Mouse (Mus musculus): ENCODE measurements around the gene Nectin3. TPM values are rescaled to one million over a fixed set of nuclear protein-coding genes. Genes with fewer than 3 reads are reported as not detected.

Gene Nectin3
- polyA plus RNA-seq, 2 experiments = 2.5 to 5.1 TPM

DNA sequence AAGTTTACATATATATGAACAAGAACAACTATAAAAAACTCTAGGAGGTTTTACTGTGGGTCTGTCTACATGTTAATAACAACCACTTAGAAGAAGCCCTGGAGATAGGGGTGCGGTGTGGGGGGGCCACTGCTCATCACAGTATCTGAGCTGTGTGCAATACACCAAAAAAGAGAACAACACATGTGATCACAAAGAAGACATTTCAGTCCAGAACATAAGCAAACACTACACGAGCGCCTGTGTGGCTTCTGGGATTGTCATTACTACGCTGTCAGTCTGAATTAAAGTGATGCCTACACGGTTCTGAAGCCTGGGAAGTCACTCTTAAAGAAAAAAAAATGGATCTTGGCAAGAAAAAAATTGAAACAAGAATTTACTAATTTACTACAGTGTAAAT, 67.0 kb downstream of the Nectin3 start:
- Histone ChIP-seq H3K27me3 (ENCODE audit: control insufficient read depth, insufficient read depth, low read length) (no peaks in the 10 kb centered on the region), H3K4me1 (replicated peaks; ENCODE audit: control insufficient read depth in 2 of 2, insufficient read depth in 2 of 2, low read length in 1 of 2) (no peaks in the 10 kb centered on the region), H3K27ac (no peak overlapping the region), H3K9me3 (ENCODE audit: control insufficient read depth, low read length) (no peaks in the 10 kb centered on the region), H3K4me3 (ENCODE audit: insufficient read depth in 1 of 2, low read depth in 2 of 2, low read length in 2 of 2) (no peak overlapping the region), H3K36me3 (replicated peaks; ENCODE audit: control insufficient read depth, insufficient read depth, low read depth) (no peaks in the 10 kb centered on the region), H3K9ac (replicated peaks) (no peak overlapping the region), H3K4me2 (ENCODE audit: low read depth) (no peak overlapping the region)
- DNase-seq (ENCODE audit: low read depth in 3 of 3, low spot score in 3 of 3) = no peak
- 76% methylated on average over 5 of the region's 5 CpGs for WGBS (ENCODE audit: insufficient replicate concordance)
- TF ChIP-seq EP300 (IDR thresholded peaks at IDR 0.05; ENCODE audit: low read depth) = no peak
- TF ChIP-seq CTCF (IDR thresholded peaks at IDR 0.05; ENCODE audit: low read depth) = no peak
- ATAC-seq (ENCODE audit: insufficient read depth) = no peak

DNA sequence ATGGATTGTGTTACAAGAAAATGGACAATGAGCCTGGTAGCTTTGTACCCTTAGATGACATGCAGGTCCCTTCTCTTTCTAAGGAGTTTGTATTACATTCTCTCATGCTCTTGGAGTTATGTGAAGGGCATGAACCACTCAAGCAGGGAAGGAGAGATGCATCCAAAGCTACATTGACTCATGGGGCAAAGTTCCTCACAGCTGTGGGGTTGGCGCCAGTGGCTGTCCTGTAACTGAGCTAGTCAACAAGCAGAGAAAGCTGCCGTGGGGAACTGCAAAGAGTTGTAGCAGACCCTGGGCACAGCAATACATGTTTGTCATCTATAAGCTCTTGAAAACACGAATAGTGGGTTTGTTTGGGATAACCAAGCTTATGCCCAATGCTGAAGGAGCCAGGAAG, 82.1 kb downstream of the Nectin3 start:
- no peak for DNase-seq (ENCODE audit: low read depth in 3 of 3, low spot score in 3 of 3)
- H3K27ac ChIP-seq = no peak overlapping the region

GRCm38 (mm10) chr16:46410739-46411057, 87.6 kb downstream of the Nectin3 start:
- no peaks in the 10 kb centered on the region for H3K27me3 ChIP-seq (ENCODE audit: control insufficient read depth, insufficient read depth, low read length)
- DNase-seq (ENCODE audit: low read depth in 3 of 3, low spot score in 3 of 3) (no peak), ATAC-seq (ENCODE audit: insufficient read depth) (no peak)
- no peak overlapping the region for H3K4me3 ChIP-seq (ENCODE audit: insufficient read depth in 1 of 2, low read depth in 2 of 2, low read length in 2 of 2)
- H3K4me2 ChIP-seq (ENCODE audit: low read depth) = no peak overlapping the region
- no peaks in the 10 kb centered on the region for H3K36me3 ChIP-seq (replicated peaks; ENCODE audit: control insufficient read depth, insufficient read depth, low read depth)
- no peaks in the 10 kb centered on the region for H3K4me1 ChIP-seq (replicated peaks; ENCODE audit: control insufficient read depth in 2 of 2, insufficient read depth in 2 of 2, low read length in 1 of 2)
- H3K9me3 ChIP-seq (ENCODE audit: control insufficient read depth, low read length) = no peaks in the 10 kb centered on the region
- H3K27ac ChIP-seq = no peak overlapping the region
- TF ChIP-seq EP300 (IDR thresholded peaks at IDR 0.05; ENCODE audit: low read depth) (no peak), CTCF (IDR thresholded peaks at IDR 0.05; ENCODE audit: low read depth) (no peak)
- H3K9ac ChIP-seq (replicated peaks) = no peak overlapping the region
- WGBS (ENCODE audit: insufficient replicate concordance) = 71% methylated on average over 3 of the region's 3 CpGs

More for the DNA sequence above, 82.1 kb downstream of the Nectin3 start:
- no peaks in the 10 kb centered on the region for H3K9me3 ChIP-seq (ENCODE audit: control insufficient read depth, low read length)
- no peaks in the 10 kb centered on the region for H3K36me3 ChIP-seq (replicated peaks; ENCODE audit: control insufficient read depth, insufficient read depth, low read depth)
- 64% methylated on average over 3 of the region's 3 CpGs for WGBS (ENCODE audit: insufficient replicate concordance)
- TF ChIP-seq CTCF (IDR thresholded peaks at IDR 0.05; ENCODE audit: low read depth) (no peak), EP300 (IDR thresholded peaks at IDR 0.05; ENCODE audit: low read depth) (no peak)
- no peaks in the 10 kb centered on the region for H3K4me1 ChIP-seq (replicated peaks; ENCODE audit: control insufficient read depth in 2 of 2, insufficient read depth in 2 of 2, low read length in 1 of 2)
- H3K4me3 ChIP-seq (ENCODE audit: insufficient read depth in 1 of 2, low read depth in 2 of 2, low read length in 2 of 2) = no peak overlapping the region
- H3K27me3 ChIP-seq (ENCODE audit: control insufficient read depth, insufficient read depth, low read length) = no peaks in the 10 kb centered on the region
- ATAC-seq (ENCODE audit: insufficient read depth) = no peak
- no peak overlapping the region for H3K4me2 ChIP-seq (ENCODE audit: low read depth)
- H3K9ac ChIP-seq (replicated peaks) = no peak overlapping the region

- Histone ChIP-seq H3K4me2 (ENCODE audit: low read depth) (no peak overlapping the region), H3K27ac (no peak overlapping the region), H3K4me3 (ENCODE audit: insufficient read depth in 1 of 2, low read depth in 2 of 2, low read length in 2 of 2) (no peak overlapping the region), H3K9me3 (ENCODE audit: control insufficient read depth, low read length) (no peaks in the 10 kb centered on the region), H3K9ac (replicated peaks) (no peak overlapping the region), H3K4me1 (replicated peaks; ENCODE audit: control insufficient read depth in 2 of 2, insufficient read depth in 2 of 2, low read length in 1 of 2) (no peaks in the 10 kb centered on the region), H3K36me3 (replicated peaks; ENCODE audit: control insufficient read depth, insufficient read depth, low read depth) (no peaks in the 10 kb centered on the region), H3K27me3 (ENCODE audit: control insufficient read depth, insufficient read depth, low read length) (no peaks in the 10 kb centered on the region)
- ATAC-seq (ENCODE audit: insufficient read depth) (no peak), DNase-seq (ENCODE audit: low read depth in 3 of 3, low spot score in 3 of 3) (no peak)
- 50% methylated on average over 6 of the region's 6 CpGs for WGBS (ENCODE audit: insufficient replicate concordance)
- TF ChIP-seq EP300 (IDR thresholded peaks at IDR 0.05; ENCODE audit: low read depth) (no peak), CTCF (IDR thresholded peaks at IDR 0.05; ENCODE audit: low read depth) (no peak)
Observed at GRCm38 (mm10) chr16:46410053-46410738, 88.1 kb downstream of the Nectin3 start.

- H3K27me3 ChIP-seq (ENCODE audit: control insufficient read depth, insufficient read depth, low read length) = no peaks in the 10 kb centered on the region
- H3K4me3 ChIP-seq (ENCODE audit: insufficient read depth in 1 of 2, low read depth in 2 of 2, low read length in 2 of 2) = no peak overlapping the region
- no peak overlapping the region for H3K27ac ChIP-seq
- no peaks in the 10 kb centered on the region for H3K4me1 ChIP-seq (replicated peaks; ENCODE audit: control insufficient read depth in 2 of 2, insufficient read depth in 2 of 2, low read length in 1 of 2)
- no peaks in the 10 kb centered on the region for H3K9me3 ChIP-seq (ENCODE audit: control insufficient read depth, low read length)
- no peak for DNase-seq (ENCODE audit: low read depth in 3 of 3, low spot score in 3 of 3)
- 72% methylated on average over 15 of the region's 15 CpGs for WGBS (ENCODE audit: insufficient replicate concordance)
- H3K36me3 ChIP-seq (replicated peaks; ENCODE audit: control insufficient read depth, insufficient read depth, low read depth) = no peaks in the 10 kb centered on the region
- ATAC-seq (ENCODE audit: insufficient read depth) = no peak
- H3K9ac ChIP-seq (replicated peaks) = no peak overlapping the region
- no peak overlapping the region for H3K4me2 ChIP-seq (ENCODE audit: low read depth)
- no peak for TF ChIP-seq CTCF (IDR thresholded peaks at IDR 0.05; ENCODE audit: low read depth)
- TF ChIP-seq EP300 (IDR thresholded peaks at IDR 0.05; ENCODE audit: low read depth) = no peak
Observed at GRCm38 (mm10) chr16:46407997-46408396, 90.3 kb downstream of the Nectin3 start.
